Mouse (Mus musculus) limb, embryonic 10.5 days (tissue): ENCODE results near the gene Neurod2. TPM values are rescaled to one million over a fixed set of nuclear protein-coding genes. Genes with fewer than 3 reads are reported as not detected.

Experiments used
- DNase-seq: peaks from one replicate; pipeline ENCODE4 v3.0.0-alpha.2; 2017; ENCODE audit warnings: low spot score
- H3K27ac ChIP-seq: fragments of 300-500 bp; sonication (generic); 2 replicates; pipeline ENCODE4 v1.5.1; 2016; ENCODE audit warnings: mild to moderate bottlenecking
- H3K27me3 ChIP-seq: fragments of 300-500 bp; sonication (generic); 2 replicates; pipeline ENCODE4 v1.6.1; 2016; ENCODE audit warnings: low read depth, mild to moderate bottlenecking; ENCODE audit not compliant: poor library complexity, severe bottlenecking
- H3K36me3 ChIP-seq: fragments of 300-500 bp; sonication (generic); 2 replicates; pipeline ENCODE4 v1.6.1; 2016; ENCODE audit warnings: mild to moderate bottlenecking, moderate library complexity
- H3K4me1 ChIP-seq: fragments of 300-500 bp; sonication (generic); 2 replicates; pipeline ENCODE4 v1.6.1; 2016
- H3K4me3 ChIP-seq: fragments of 300-500 bp; sonication (generic); 2 replicates; pipeline ENCODE4 v1.5.1; 2016; ENCODE audit warnings: mild to moderate bottlenecking, moderate library complexity
- H3K9me3 ChIP-seq: fragments of 300-500 bp; sonication (generic); replicated peaks from 2 replicates; pipeline ENCODE4 v1.6.1; 2016; ENCODE audit warnings: mild to moderate bottlenecking
- WGBS: fragments of 180-500 bp; shearing (Covaris S2); methylation state at CpG from one replicate; pipeline ENCODE4 v1.1.7; 2016; 5-methylcytosine and 5-hydroxymethylcytosine counted together
- polyA plus RNA-seq: library from polyadenylated mRNA; unstranded; fragments of >200 nt; fragmentation: Nextera tagmentation; extraction: Ambion mirVana; gene quantifications from 2 replicates; pipeline ENCODE4 v1.2.1, GENCODE M21; 2016

Neurod2 gene
- polyA plus RNA-seq, 1 experiment from 2014 or later = not detected

DNA sequence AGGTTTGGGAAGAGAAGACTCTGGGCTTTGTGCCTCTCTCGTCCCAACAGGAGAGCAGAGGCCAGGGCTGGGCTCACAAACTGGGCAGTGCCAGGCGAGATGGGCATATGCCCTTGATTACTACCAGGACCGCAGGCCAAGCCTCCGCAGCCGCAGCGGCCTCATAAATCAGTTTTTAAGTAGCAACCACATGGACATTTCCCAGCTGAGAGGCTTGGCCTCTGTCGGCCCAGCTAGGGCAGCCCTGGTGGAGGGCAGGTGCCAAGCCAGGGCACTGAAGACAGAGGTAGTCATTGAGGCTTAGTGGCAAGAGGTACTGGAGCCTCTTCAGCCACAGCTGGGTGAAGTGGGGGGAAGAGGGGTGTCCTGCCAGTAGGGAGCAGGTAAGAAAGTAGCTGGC, 12.0 kb downstream of the Neurod2 start:
- Histone ChIP-seq H3K27me3 (peaks cover 99% of the 10 kb centered on the region), H3K4me1 (peaks cover 4% of the 10 kb centered on the region; the same call in 1 of the 2 replicates), H3K4me3 (no peak overlapping the region), H3K9me3 (no peaks in the 10 kb centered on the region), H3K27ac (no peak overlapping the region), H3K36me3 (no peaks in the 10 kb centered on the region)
- 3% methylated on average over 7 of the region's 7 CpGs for WGBS
- no peak for DNase-seq

DNA sequence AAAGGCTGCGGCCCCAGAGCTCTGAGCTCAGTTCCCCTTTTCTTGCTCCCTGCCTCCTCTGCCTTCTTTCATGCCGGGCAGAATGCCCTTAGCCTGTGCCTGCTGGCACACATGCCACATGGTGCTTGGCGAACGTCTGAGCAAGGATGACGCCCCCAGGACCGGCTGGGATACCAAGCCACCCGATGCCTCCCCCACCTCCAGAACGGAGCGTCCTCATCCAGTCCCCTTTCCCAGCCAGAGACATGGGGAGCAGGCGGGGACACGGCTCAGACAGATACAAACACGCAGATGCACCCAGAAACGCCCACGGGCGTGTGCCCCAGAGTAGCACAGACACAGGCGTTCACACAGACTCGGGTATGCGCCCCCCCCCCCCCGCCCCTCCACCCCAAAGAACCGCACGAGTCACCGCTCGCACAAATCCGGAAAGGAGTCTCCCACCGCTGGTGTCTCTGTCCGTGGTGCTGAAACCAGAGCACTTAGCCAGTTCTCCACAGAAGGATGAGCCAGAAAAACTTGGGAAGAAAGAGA, 15.6 kb downstream of the Neurod2 start:
- Histone ChIP-seq H3K4me3 (no peak overlapping the region), H3K4me1 (peaks cover 4% of the 10 kb centered on the region; the same call in 1 of the 2 replicates), H3K36me3 (no peaks in the 10 kb centered on the region), H3K27me3 (peaks cover 85% of the 10 kb centered on the region), H3K27ac (no peak overlapping the region), H3K9me3 (no peaks in the 10 kb centered on the region)
- DNase-seq = peak; percentile 87
- WGBS = 1% methylated on average over 26 of the region's 26 CpGs

DNA sequence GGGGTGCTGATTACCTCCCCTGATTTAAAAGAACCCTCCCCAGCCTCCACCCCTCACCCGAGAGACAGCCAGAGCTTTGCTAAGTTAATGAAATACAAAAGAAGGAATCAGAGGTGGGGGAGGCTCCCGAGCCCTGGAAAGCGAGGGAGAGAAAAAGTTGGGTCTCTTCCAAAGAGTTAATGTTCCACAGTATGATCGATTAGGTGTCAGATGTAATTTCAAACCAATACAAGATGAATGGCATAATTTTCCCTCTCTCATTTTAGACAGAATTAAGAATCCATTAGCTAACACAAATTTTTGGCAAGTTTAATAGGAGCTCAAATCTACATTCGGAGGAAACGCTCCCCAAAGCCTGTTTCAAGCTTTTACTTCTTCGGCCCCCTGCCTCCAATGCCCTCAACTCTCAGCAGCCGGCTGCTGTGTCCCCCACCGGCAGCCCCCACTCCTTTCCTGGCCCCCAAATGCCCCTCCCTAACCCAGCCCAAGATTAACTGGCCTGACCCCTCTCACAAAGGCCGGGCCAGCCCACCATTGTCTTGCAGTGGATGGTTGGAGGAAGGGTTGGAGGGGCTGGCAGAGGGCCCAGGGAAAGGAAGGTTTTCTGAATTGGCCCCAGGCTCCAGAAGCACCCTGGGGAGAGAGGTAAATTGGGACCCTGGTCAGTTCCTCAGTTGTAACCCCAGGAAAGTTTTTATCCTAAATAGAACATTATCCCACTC, 30.8 kb downstream of the Neurod2 start:
- Histone ChIP-seq H3K4me1 (peaks cover 43% of the 10 kb centered on the region), H3K4me3 (no peak overlapping the region), H3K27me3 (peaks cover 82% of the 10 kb centered on the region), H3K9me3 (no peaks in the 10 kb centered on the region), H3K36me3 (no peaks in the 10 kb centered on the region), H3K27ac (no peak overlapping the region)
- 17% methylated on average over 10 of the region's 10 CpGs for WGBS
- DNase-seq = no peak

DNA sequence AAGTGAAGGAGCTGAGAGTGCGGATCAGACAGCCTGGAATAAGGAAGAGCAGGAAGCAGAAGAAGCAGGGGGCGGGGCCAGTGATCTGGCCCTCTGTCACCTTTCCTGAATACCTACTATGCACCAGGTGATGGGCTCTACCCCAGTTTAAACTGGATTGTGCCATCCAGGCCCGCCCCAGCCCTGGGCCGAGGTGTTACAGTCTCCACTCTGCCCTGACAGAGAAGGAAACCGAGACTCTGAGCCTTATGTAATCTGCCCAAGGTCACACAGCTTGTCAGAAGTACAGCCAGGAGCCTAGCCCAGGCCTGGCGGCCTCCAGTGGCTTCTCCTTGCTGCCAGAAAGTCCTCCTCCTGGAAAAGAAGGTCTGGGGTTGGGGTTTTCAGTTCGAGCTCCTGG, 31.7 kb downstream of the Neurod2 start:
- peaks cover 80% of the 10 kb centered on the region for H3K27me3 ChIP-seq
- H3K4me3 ChIP-seq = no peak overlapping the region
- DNase-seq = no peak
- H3K9me3 ChIP-seq = no peaks in the 10 kb centered on the region
- WGBS = 15% methylated on average over 7 of the region's 7 CpGs
- H3K36me3 ChIP-seq = no peaks in the 10 kb centered on the region
- no peak overlapping the region for H3K27ac ChIP-seq
- peaks cover 43% of the 10 kb centered on the region for H3K4me1 ChIP-seq

DNA sequence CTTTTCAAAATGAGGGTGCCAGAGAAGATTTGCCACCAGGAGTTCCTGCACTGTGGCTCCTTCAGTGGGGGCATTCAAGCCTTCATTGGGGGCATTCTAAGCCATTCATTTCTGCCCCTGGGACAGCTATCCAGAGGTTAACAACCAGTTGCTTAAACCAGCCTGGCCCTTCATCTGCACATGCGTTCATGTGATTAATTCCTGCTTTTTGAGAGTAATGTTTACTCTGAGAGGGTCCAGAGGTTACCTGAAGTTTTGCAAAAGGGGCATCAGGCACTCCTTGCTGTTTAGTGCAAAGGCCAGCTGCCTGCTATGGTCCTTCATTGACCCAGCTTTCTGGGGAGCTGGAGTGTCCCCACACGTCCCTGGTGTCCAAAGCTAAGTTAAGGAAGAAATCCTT, 32.5 kb downstream of the Neurod2 start:
- WGBS = 72% methylated on average over 2 of the region's 2 CpGs
- no peaks in the 10 kb centered on the region for H3K36me3 ChIP-seq
- no peaks in the 10 kb centered on the region for H3K9me3 ChIP-seq
- no peak overlapping the region for H3K27ac ChIP-seq
- no peak overlapping the region for H3K4me3 ChIP-seq
- H3K4me1 ChIP-seq = peaks cover 43% of the 10 kb centered on the region
- H3K27me3 ChIP-seq = peaks cover 82% of the 10 kb centered on the region
- no peak for DNase-seq

DNA sequence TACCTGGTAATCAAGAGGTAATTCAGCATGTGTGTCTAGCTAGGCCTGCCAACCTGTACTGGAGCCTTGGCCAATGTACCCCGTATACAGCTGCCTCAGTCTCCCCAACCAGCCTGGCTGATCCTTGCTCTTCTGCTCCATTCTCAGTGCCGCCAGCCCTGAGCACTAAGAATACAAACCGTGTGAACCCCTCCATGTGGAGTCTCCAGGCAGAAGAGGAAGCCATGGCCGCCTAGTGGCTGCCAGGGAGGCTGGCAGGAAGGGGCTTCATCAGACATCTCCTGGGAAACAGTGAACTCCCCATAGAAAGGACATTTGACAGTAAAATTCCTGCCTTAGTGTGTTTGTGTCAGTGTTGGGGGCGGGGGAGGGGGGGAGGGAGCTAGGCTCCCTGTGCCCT, 33.2 kb downstream of the Neurod2 start:
- H3K4me1 ChIP-seq = peaks cover 43% of the 10 kb centered on the region
- no peak overlapping the region for H3K27ac ChIP-seq
- WGBS = 2% methylated on average over 5 of the region's 5 CpGs
- H3K36me3 ChIP-seq = no peaks in the 10 kb centered on the region
- no peak overlapping the region for H3K4me3 ChIP-seq
- peaks cover 88% of the 10 kb centered on the region for H3K27me3 ChIP-seq
- no peaks in the 10 kb centered on the region for H3K9me3 ChIP-seq
- DNase-seq = peak; percentile 71

DNA sequence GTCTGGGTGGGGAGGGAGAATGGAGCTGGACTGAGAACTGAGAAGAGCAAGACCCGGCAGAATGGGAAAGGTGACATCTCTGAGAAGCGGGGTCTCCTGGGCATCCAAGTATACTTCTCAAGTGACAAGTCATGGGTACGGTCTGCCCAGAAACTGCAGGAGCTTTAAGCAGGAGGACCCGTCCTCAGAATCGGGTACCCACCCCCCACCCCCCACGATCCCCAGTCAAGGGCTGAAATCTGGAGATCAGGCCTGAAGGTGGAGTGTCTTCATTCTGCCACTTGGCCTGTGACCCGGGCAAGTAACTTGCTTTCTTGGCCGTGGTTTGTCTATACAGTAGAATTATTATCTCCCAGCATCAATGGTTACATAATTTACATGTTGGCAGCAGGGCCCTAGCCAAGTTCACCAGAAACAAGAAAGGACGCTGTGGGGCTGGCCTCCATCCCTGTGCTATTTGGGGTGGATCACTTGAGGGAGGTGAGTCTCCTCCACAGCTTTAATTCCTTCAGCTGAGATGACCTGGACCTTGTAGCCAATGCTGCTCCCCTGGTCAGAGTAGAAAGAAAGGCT, 34.3 kb downstream of the Neurod2 start:
- H3K27me3 ChIP-seq = peaks cover 92% of the 10 kb centered on the region
- WGBS = 4% methylated on average over 9 of the region's 9 CpGs
- peak overlapping the region; percentile 74 for H3K4me3 ChIP-seq
- no peaks in the 10 kb centered on the region for H3K36me3 ChIP-seq
- H3K4me1 ChIP-seq = peaks cover 43% of the 10 kb centered on the region
- H3K27ac ChIP-seq = peak overlapping the region; percentile 81
- no peak for DNase-seq
- H3K9me3 ChIP-seq = no peaks in the 10 kb centered on the region

DNA sequence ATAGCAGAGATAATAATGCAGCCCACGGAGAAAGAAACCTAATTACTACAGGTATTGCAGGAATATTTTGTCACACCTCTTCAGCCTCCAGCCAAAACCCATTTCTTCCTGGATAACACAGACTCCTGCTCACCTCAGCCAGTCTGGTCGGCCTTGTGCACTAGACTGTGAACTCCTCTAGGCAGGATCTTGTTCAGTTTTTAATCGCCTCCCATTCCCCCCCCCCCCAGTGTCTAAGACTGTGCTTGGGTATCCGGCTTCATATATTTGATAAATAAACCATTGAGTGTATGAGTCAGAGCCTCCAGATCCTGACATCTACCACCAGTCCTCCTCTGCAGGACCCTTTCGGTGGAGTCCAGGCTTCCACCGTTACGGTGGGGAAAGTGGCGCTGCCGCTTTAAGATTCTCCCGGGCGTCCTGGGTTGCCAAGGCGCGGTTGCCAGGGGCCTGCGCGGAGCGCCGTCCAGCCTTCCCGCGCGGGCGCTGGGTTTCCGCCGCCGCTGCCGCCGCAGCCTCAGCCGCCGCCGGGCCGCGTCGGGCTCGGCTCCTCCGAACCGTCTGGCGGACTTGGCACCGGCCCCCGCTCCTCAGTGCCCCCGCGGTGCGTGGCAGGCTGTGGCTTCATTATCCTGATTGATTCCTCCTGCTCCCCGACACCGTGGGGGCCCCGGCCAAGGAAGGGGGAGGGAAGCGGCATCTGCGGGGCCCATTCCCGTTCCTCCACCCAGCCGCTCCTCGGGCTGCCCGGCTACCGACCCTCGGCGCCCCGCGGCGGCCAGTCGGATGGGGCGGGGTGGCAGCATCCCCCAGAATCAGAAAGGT, 35.0 kb downstream of the Neurod2 start:
- Histone ChIP-seq H3K4me1 (peaks cover 43% of the 10 kb centered on the region), H3K27me3 (peaks cover 92% of the 10 kb centered on the region), H3K9me3 (no peaks in the 10 kb centered on the region), H3K36me3 (no peaks in the 10 kb centered on the region), H3K27ac (peak overlapping the region; percentile 81), H3K4me3 (peak overlapping the region; percentile 74)
- peak; percentile 86 for DNase-seq
- WGBS = 2% methylated on average over 58 of the region's 58 CpGs

DNA sequence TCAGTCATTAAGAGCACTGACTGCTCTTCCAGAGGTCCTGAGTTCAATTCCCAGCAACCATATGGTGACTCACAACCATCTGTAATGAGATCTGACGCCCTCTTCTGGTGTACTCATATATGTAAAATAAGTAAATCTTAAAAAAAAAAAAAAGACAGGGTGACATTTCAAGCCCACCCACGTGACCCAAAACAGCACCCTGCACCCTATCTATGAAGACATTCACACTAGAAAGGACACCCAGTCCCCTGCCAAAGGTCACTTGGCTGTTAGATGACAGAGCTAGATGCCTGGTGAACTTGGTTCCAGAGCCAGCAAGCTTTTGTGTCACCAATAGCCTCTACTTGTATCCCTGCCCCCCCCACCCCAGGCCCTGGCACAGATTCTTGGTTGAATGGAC, 36.4 kb downstream of the Neurod2 start:
- no peaks in the 10 kb centered on the region for H3K36me3 ChIP-seq
- peaks cover 89% of the 10 kb centered on the region for H3K27me3 ChIP-seq
- H3K27ac ChIP-seq = no peak overlapping the region
- no peak overlapping the region for H3K4me3 ChIP-seq
- no peak for DNase-seq
- peaks cover 38% of the 10 kb centered on the region for H3K4me1 ChIP-seq
- H3K9me3 ChIP-seq = no peaks in the 10 kb centered on the region
- WGBS = 33% methylated on average over 2 of the region's 2 CpGs

DNA sequence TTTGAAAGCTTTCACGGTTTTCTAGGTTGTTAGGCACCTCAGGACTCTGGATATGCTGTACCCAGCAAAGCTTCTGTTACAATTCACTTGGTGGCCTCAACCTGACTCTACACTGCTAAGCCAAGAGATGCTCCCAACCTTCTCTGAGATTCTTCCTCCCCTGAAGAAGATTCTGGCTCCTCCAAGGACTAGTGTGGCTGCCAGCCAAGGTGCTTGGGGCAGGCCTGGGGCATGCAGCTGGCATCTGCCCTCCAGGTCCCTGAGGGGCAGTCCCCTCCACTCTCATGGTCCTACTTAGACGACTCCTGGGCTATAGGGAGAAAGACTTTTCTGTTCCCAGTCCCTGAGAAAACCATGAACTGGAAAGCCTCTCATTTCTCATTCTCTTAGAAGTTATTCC, 38.5 kb downstream of the Neurod2 start:
- no peak overlapping the region for H3K27ac ChIP-seq
- H3K36me3 ChIP-seq = no peaks in the 10 kb centered on the region
- WGBS = 72% methylated on average over 2 of the region's 2 CpGs
- peaks cover 82% of the 10 kb centered on the region for H3K27me3 ChIP-seq
- peaks cover 21% of the 10 kb centered on the region for H3K4me1 ChIP-seq
- no peak overlapping the region for H3K4me3 ChIP-seq
- DNase-seq = no peak
- no peaks in the 10 kb centered on the region for H3K9me3 ChIP-seq

DNA sequence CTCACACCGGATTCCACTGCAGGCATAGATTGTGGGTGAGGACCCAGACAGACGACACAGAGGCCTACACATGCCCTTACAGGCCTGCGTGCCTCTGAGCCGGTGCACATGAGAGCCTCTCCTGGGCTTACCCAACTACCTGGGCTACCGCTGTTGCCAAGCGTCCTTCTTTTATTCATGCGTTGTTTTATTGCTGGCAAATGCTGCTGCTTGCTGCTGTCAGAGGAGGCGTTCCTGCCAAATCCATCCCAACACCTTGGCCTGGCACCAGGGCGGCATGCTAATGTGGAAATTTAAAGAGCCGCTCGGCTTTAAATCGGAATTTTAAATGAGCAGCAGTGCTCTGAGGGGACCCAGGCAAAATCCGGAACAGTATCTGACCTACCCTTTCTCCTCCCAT, 39.6 kb downstream of the Neurod2 start:
- Histone ChIP-seq H3K4me1 (peaks cover 10% of the 10 kb centered on the region), H3K9me3 (no peaks in the 10 kb centered on the region), H3K27me3 (peaks cover 75% of the 10 kb centered on the region), H3K36me3 (no peaks in the 10 kb centered on the region), H3K27ac (no peak overlapping the region), H3K4me3 (no peak overlapping the region)
- WGBS = 36% methylated on average over 13 of the region's 13 CpGs
- no peak for DNase-seq

DNA sequence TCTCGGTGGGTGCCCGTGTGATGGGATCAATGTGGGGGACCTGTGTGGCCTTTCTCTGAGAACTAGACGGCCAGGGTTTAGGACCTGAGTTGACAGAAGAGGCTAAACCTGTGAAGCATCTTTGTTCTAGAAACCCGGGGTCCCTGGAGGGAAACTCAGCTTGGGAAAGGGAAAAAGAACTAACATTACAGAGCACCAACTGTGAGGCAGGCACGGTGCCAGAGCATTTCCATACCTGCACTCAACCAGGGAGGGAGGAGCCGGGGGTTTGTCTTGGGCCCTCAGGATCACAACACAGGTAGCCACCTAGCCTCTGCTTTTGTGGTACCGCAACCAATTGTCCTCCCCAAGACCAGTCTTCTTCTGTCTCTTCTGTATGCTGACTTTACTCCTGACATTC, 41.5 kb downstream of the Neurod2 start:
- peaks cover 75% of the 10 kb centered on the region for H3K27me3 ChIP-seq
- no peak for DNase-seq
- no peaks in the 10 kb centered on the region for H3K36me3 ChIP-seq
- no peak overlapping the region for H3K27ac ChIP-seq
- H3K4me3 ChIP-seq = no peak overlapping the region
- peaks cover 9% of the 10 kb centered on the region for H3K4me1 ChIP-seq
- 60% methylated on average over 7 of the region's 7 CpGs for WGBS
- H3K9me3 ChIP-seq = no peaks in the 10 kb centered on the region

DNA sequence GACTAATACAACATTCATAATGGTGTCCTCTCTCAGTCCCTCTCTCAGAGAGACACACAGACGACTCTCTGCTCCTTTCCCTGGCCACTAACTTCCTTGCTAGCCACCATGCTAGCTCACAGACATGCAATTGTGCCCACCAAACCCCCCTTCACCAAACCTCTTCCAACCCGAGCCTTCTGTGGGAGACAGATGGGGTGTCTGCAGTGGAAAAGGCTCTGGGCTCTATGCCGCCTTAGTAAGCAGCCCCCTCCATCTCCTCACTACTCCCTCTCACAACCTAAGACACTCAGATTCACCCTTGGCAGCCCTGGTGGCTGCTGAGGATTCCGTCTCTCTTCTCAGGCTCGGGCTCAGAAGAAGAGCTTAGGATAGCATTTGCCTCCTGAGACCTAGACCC, 41.9 kb downstream of the Neurod2 start:
- Histone ChIP-seq H3K36me3 (no peaks in the 10 kb centered on the region), H3K27me3 (peaks cover 73% of the 10 kb centered on the region), H3K9me3 (no peaks in the 10 kb centered on the region), H3K4me3 (no peak overlapping the region), H3K27ac (no peak overlapping the region), H3K4me1 (peaks cover 9% of the 10 kb centered on the region)
- 46% methylated on average over 5 of the region's 5 CpGs for WGBS
- no peak for DNase-seq
